Mouse (Mus musculus) layer of hippocampus, adult 8-10 months (tissue): ENCODE data around the gene Acadl. TPM values are rescaled to one million over a fixed set of nuclear protein-coding genes. Genes with fewer than 3 reads are reported as not detected.

Experiments used
- DNase-seq, 2 experiments: peaks; one replicate each; pipeline ENCODE4 v3.0.0; 2022; ENCODE audit warnings: low spot score in 2 of 2
- total RNA-seq, 4 experiments: library from RNA; stranded (reverse); gene quantifications; 2 replicates each; pipeline ENCODE4 v1.2.4; 2022

Gene Acadl
- total RNA-seq, 4 experiments from 2014 or later, result 32.9 to 37.0 (median 33.7) TPM

GRCm38 (mm10) chr1:66792838-66793466 is 70.1 kb downstream of the Acadl start:
- no peak for DNase-seq

- no peak for DNase-seq
These were observed 80.8 kb downstream of the Acadl start for GRCm38 (mm10) chr1:66782296-66782695.

GRCm38 (mm10) chr1:66781027-66781426 is 82.0 kb downstream of the Acadl start:
- no peak for DNase-seq

Other genes starting within 250 kb of the Acadl start
- 10 to 100 TPM; 31.3 to 37.5 (median 34.3) TPM for gene Rpe, start 162.4 kb downstream of the Acadl start, total RNA-seq
- gene Kansl1l, start 45.7 kb downstream of the Acadl start, total RNA-seq, result 10 to 100 TPM; 20.3 to 22.5 (median 20.9) TPM
- 1 to 10 TPM in 1 of 4 experiments, under 1 TPM in 3; 0.57 to 3.9 (median 0.89) TPM for gene Myl1, start 82.1 kb upstream of the Acadl start, total RNA-seq
- gene Lancl1, start 175.6 kb upstream of the Acadl start, total RNA-seq, result 100 to 1,000 TPM; 192 to 212 (median 195) TPM